Mouse (Mus musculus) mouse embryonic stem cell (cell line): ENCODE results near the gene Ube2g1.

Experiments used
- in situ Hi-C, 2 experiments: fragments of 300-500 bp; cut with MboI; formaldehyde crosslinking; loops; 1 replicate in 1 of 2; 3 replicates in 1 of 2; pipeline ENCODE4 v1.14.3; 2019 to 2020; ENCODE audit warnings: low sequenced_read_pairs in 2 of 2, low pct_unique_long_range_greater_than_20kb in 1 of 2, mixed read lengths in 1 of 2; ENCODE audit not compliant: unreplicated experiment in 1 of 2

Gene Ube2g1

GRCm38 (mm10) chr11:72606694-72607407, at the start of gene Ube2g1:
Ube2g1 (plus strand) TSS chr11:72607283.
- in situ Hi-C loops: no loop called here

- in situ Hi-C loops: no loop called here
Measured at GRCm38 (mm10) chr11:72558155-72558554, 48.9 kb upstream of the Ube2g1 start.

DNA sequence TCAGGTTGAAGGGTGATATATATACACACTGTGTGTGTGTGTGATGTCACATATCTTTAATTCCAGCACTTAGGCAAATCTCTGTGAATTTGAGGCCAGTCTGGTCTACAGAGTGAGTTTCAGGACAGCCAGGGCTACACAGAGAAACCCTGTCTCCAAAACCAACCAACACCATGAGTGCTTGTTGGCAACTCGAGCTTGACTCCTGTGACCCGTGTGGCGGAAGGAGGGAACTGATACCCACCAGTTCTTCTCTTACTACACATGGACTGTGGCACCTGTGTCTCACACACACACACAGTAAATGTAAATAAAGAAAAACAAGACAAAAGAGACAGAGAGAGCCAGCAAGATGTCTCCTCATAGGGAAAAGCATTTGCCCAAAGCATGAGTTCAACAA, 46.4 kb upstream of the Ube2g1 start:
- in situ Hi-C loops: no loop called here

DNA sequence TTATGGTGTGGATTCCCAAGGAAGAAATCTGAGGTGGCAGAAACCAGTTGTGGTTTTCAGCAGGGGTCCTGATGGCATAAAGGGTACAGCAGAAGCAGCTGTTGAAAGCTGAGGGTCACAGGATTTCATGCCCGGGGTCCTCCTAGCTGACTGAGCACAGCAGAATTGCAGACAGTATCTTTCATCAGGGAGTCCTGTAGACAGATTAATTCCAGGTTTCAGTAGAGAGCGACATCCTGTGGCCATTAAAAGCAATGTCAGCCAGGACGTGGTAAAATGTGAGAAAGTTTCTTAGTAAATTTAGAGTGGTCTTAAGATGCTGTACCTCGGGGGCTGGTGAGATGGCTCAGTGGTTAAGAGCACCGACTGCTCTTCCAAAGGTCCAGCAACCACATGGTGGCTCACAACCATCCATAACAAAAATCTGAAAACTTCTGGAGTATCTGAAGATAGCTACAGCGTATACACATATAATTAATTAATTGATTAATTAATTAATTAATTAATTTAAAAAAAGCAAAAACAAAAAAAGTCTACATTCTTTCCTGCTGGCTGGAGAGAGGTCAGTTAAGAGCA, 42.8 kb upstream of the Ube2g1 start:
- in situ Hi-C loops: no loop called here

GRCm38 (mm10) chr11:72566304-72566703, 40.8 kb upstream of the Ube2g1 start:
- in situ Hi-C loops: loop anchor here in 1 of 2 experiments (5.0 kb wide), 1 partner anchor 224 kb away; no protein-coding TSS in a partner anchor

DNA sequence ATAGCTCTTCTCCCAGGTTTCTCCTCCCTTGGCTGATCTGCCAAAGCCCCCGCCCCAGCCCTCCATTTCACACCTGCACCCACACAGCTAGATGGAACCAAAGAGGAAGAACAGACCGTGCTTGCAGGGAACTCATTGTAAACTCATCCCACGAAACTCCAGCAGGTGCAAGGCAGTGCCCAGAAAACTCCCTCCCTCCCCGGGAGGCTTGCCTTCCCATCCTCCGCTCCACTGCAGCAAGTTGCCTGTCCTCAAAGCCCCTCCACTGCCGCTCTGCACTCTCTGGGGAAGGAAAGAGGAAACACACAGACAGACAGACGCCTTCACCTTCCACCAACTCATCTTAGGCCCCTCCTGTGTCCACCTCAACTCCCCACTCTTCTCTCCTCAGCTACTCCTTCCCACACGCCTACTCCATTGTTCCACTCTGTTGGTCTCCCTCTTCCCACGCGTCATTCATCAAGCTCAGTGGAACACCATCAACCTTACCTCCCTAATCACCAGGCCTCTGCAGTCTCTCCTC, 40.2 kb upstream of the Ube2g1 start:
- in situ Hi-C loops: loop anchor here in 1 of 2 experiments (5.0 kb wide), 1 partner anchor 225 kb away; no protein-coding TSS in a partner anchor

- in situ Hi-C loops: loop anchor here in 1 of 2 experiments (5.0 kb wide), 1 partner anchor 227 kb away; no protein-coding TSS in a partner anchor
Measured at GRCm38 (mm10) chr11:72569051-72569450, 38.0 kb upstream of the Ube2g1 start.

GRCm38 (mm10) chr11:72569671-72570318, 37.3 kb upstream of the Ube2g1 start:
- in situ Hi-C loops: loop anchor here (5.0 to 10.0 kb wide), 3 partner anchors 135 to 227 kb away; no protein-coding TSS in a partner anchor

GRCm38 (mm10) chr11:72570319-72570979, 36.6 kb upstream of the Ube2g1 start:
- in situ Hi-C loops: loop anchor here (10.0 kb wide), 2 partner anchors 134 to 204 kb away; no protein-coding TSS in a partner anchor

- in situ Hi-C loops: loop anchor here (10.0 kb wide), 2 partner anchors 131 to 201 kb away; no protein-coding TSS in a partner anchor
Measured at GRCm38 (mm10) chr11:72573819-72574218, 33.3 kb upstream of the Ube2g1 start.

- in situ Hi-C loops: loop anchor here (10.0 kb wide), 2 partner anchors 129 to 199 kb away; no protein-coding TSS in a partner anchor
Measured at GRCm38 (mm10) chr11:72576111-72576465, 31.0 kb upstream of the Ube2g1 start.

GRCm38 (mm10) chr11:72576466-72577351, 30.4 kb upstream of the Ube2g1 start:
- in situ Hi-C loops: loop anchor here (10.0 kb wide), 2 partner anchors 128 to 198 kb away; no protein-coding TSS in a partner anchor

DNA sequence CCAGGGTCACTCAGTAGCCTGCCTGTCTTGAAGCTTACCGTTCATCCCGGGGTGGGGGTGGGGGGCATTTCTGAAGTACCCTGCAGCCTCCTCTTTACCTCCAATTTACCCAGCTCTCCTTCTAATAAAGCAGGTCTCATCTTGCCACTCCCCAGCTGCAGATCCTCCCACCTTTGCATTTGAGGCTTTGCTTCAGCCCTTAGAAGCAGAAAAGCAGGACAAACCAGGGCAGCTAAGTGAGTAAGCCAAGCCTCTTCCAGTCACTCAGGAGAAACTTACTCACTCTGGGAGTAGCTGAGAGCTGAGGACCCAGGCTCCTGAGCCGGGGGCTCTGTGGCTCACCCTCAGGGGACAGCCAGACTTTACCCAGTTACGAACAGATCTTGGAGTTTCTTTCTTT, 28.6 kb upstream of the Ube2g1 start:
- in situ Hi-C loops: loop anchor here (10.0 kb wide), 2 partner anchors 126 to 196 kb away; no protein-coding TSS in a partner anchor

GRCm38 (mm10) chr11:72581609-72582447, 25.3 kb upstream of the Ube2g1 start:
- in situ Hi-C loops: no loop called here

DNA sequence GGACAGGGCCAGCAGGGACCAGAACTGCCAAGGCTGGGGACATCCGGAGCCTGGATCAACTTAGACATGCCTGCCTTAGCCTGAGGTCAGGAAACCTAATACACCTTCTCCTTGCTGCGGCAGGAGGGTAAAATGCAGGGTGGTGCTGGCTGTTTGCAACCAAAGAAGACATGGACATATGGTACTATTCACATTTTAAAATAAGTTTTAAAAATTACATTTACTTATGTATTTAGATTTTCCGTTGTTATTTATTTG, 24.7 kb upstream of the Ube2g1 start:
- in situ Hi-C loops: no loop called here

GRCm38 (mm10) chr11:72583092-72583491, 24.0 kb upstream of the Ube2g1 start:
- in situ Hi-C loops: no loop called here

DNA sequence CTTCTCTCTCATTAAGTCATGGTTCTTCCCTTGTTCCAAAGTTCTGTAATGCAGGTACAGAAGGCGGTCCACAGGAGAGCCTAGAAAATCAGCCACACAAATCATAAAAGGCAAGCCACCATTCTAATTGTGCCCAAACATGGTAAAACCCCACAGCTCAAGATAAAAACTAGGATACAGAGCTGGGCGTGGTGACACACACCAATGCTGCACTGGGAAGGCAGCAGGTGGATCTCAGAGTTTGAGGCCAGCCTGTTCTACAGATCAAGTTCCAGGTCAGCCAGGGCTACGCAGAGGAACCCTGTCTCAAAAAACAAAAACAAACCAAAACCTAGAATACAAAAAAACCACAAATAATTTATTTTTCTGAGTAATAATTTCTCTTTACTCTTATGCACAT, 20.5 kb upstream of the Ube2g1 start:
- in situ Hi-C loops: no loop called here
